23 mouse cellular contexts compared by ENCODE assay signal in the genomic region with DNA sequence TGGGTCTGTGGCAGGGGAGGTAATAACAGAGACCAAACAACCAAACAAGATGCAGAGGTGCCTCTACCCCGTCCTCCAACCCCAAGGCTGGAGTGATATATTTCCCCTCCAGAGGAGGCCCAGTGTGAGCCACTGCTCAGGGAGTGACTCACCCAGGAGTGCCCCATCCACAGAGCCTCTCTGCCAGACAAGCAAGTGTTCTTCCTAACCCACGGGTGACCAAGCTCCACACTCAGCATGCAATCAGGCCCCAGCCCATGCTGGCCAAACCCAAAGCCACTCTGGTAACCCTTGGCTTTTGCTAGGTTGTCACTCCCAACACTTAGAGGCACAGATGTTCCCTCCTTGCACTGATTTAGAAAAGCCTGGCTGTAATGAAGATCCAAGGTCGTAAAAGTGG. TPM values are rescaled to one million over a fixed set of nuclear protein-coding genes. Genes with fewer than 3 reads are reported as not detected.
A peak's percentile ranks its signal among the peaks of the same experiment; 100 is the strongest.
DNase-seq lines count a peak whose midpoint lies in the region; ATAC-seq and TF ChIP-seq lines count a peak whose summit lies in the region.
"Had no signal": no experiment of that assay in that cellular context is flagged by ENCODE, and none has a peak within 500 bp of the region (broad histone marks: within the 10 kb centered on the region; RNA-seq: fewer than 3 reads in every experiment).

No protein-coding gene starts in this region.

- H3K4me1 ChIP-seq in spleen, adult 2 months (ENCODE audit: control insufficient read depth, insufficient read depth, insufficient read length), result peaks cover 54% of the 10 kb centered on the region

- no peak for ATAC-seq in megakaryocyte, adult 5-6 weeks (ENCODE audit: poor library complexity, severe bottlenecking)
- ATAC-seq: CD4-positive, CD25-positive, alpha-beta regulatory T cell, adult 4 months; forebrain, embryonic 15.5 days had no signal

- TF ChIP-seq POLR2A in spleen, adult 2 months (IDR thresholded peaks at IDR 0.05; ENCODE audit: low read depth, low read length), result no peak
- no peak for TF ChIP-seq POLR2A in myocyte (IDR thresholded peaks at IDR 0.05; ENCODE audit: insufficient read length, low read depth)

- no peak for TF ChIP-seq CTCF in spleen, adult 2 months (IDR thresholded peaks at IDR 0.05; ENCODE audit: extremely low read depth, insufficient read depth, insufficient read length, insufficient replicate concordance)

- H3K27ac ChIP-seq in spleen, adult 2 months (ENCODE audit: insufficient read depth, low read length), result peak overlapping the region; percentile 59
- H3K27ac ChIP-seq: embryonic facial prominence, embryonic 15.5 days; forebrain, embryonic 15.5 days; heart, adult 2 months; hindbrain, embryonic 10.5 days; hindbrain, embryonic 14.5 days had no signal

- no peak overlapping the region for H3ac ChIP-seq in myocyte (ENCODE audit: control insufficient read depth, insufficient read length)

- WGBS in spleen, adult 2 months, result 75% methylated on average over 3 of the region's 3 CpGs

- H3K4me3 ChIP-seq in spleen, adult 2 months (ENCODE audit: extremely low read depth, insufficient read depth, insufficient read length), result no peak overlapping the region
- H3K4me3 ChIP-seq in myocyte, result no peak overlapping the region
- H3K4me3 ChIP-seq: embryonic facial prominence, embryonic 15.5 days; erythroblast, embryonic 14.5 days; forebrain, embryonic 10.5 days; forebrain, embryonic 15.5 days; heart, adult 2 months; heart, embryonic 12.5 days; hindbrain, embryonic 10.5 days had no signal

- peak overlapping the region; percentile 66 for H3K4me2 ChIP-seq in myocyte (ENCODE audit: low read depth)
- H3K4me2 ChIP-seq: embryonic facial prominence, embryonic 15.5 days; forebrain, embryonic 15.5 days; heart, embryonic 12.5 days; hindbrain, embryonic 14.5 days had no signal

- H3K27me3 ChIP-seq in spleen, adult 2 months (ENCODE audit: control insufficient read depth, insufficient read depth, low read length), result no peaks in the 10 kb centered on the region
- no peaks in the 10 kb centered on the region for H3K27me3 ChIP-seq in myocyte (ENCODE audit: control insufficient read depth, insufficient read depth, insufficient read length)
- H3K27me3 ChIP-seq: embryonic facial prominence, embryonic 15.5 days; forebrain, embryonic 15.5 days had no signal

- no peaks in the 10 kb centered on the region for H3K36me3 ChIP-seq in spleen, adult 2 months (ENCODE audit: control insufficient read depth, insufficient read depth, low read length)
- no peaks in the 10 kb centered on the region for H3K36me3 ChIP-seq in myocyte (ENCODE audit: control insufficient read depth, insufficient read depth)
- H3K36me3 ChIP-seq: embryonic facial prominence, embryonic 15.5 days; forebrain, embryonic 15.5 days; heart, embryonic 12.5 days had no signal

- peaks cover 6% of the 10 kb centered on the region for H3K79me2 ChIP-seq in myocyte (ENCODE audit: control insufficient read depth, insufficient read depth)

- peak; percentile 9 to 69 for DNase-seq in adrenal gland, adult (ENCODE audit: inconsistent age in 2 of 2, low spot score in 1 of 2)
- no peak for DNase-seq in adrenal gland, postnatal 4 days (ENCODE audit: low spot score in 2 of 2)
- DNase-seq in spleen, adult 2 months (ENCODE audit: low read depth in 1 of 2, low spot score in 2 of 2), result no peak
- DNase-seq in spleen, postnatal 4 days (ENCODE audit: low spot score in 2 of 2), result no peak
- peak; percentile 45 for DNase-seq in adrenal gland, postnatal 14 days
- no peak for DNase-seq in layer of hippocampus, postnatal 36 days
- DNase-seq: B cell, adult 2 months; cerebellum, adult 11 months; cerebellum, adult 8-10 months; cerebellum, postnatal 14 days; embryo, embryonic 11 days; gastrocnemius, postnatal 10 days; heart, adult 2 months had no signal

TF ChIP-seq in myocyte, 11 proteins besides CTCF, POLR2A, EP300 and RAD21:
- TF ChIP-seq MYOG (IDR thresholded peaks at IDR 0.05; ENCODE audit: control insufficient read depth in 1 of 3, insufficient read depth in 1 of 3, insufficient read length in 2 of 3, low read depth in 2 of 3) (peak in 1 of 3 experiments; percentile 64), MYOD1 (IDR thresholded peaks at IDR 0.05; ENCODE audit: control insufficient read depth in 1 of 3, insufficient read length in 2 of 3, low read depth in 2 of 3) (peak in 1 of 3 experiments; percentile 6), TCF12 (IDR thresholded peaks at IDR 0.05; ENCODE audit: insufficient read depth, poor library complexity, severe bottlenecking) (no peak)

RNA-seq across cellular contexts. Expression of a gene that starts 35.7 kb away (rescaled TPM):
- total RNA-seq in adrenal gland, postnatal 4 days (2021), result 10 to 100 TPM in 1 of 2 experiments, 1 to 10 TPM in 1; 9.3 to 12.4 TPM
- 48.3 and 51.8 TPM in 2 replicates for polyA plus RNA-seq in spleen, adult 2 months (2012; rRNA removed)
- 7.9 and 17.4 TPM in 2 replicates for total RNA-seq in adrenal gland, postnatal 14 days (2021)
- 18.0 TPM for polyA plus RNA-seq in myocyte (2012; fragmentation: generic; extraction: Trizol)
- total RNA-seq in layer of hippocampus, postnatal 36 days (2021), result 10 to 100 TPM; 29.4 to 32.6 TPM
- 71.2 and 71.7 TPM in 2 replicates for total RNA-seq in megakaryocyte, adult 5-6 weeks (2015)
- 195 and 212 TPM in 2 replicates for total RNA-seq in megakaryocyte, adult 5-6 weeks (2017)

Comparison
In these comparisons a context has a peak if more than half of its experiments do, and no peak if none do; other contexts are left out.
1. DNase-seq: peak in adrenal gland, adult (2 of 2) and adrenal gland, postnatal 14 days (single experiment); none in adrenal gland, postnatal 4 days (0 of 2), spleen, adult 2 months (0 of 2), spleen, postnatal 4 days (0 of 2) and layer of hippocampus, postnatal 36 days (0 of 2).